Mouse (Mus musculus): ENCODE measurements around the gene Gm13306.
"Not testable (repeated sequence)": the region's sequence is repeated elsewhere in the genome, so short reads cannot be mapped to it uniquely, and the experiment has no call there.

Gene Gm13306

GRCm38 (mm10) chr4:42153136-42153535 is at the start of gene Gm13306:
TSS of gene Gm13306 (plus strand) at chr4:42153436.
- DNase-seq (ENCODE audit: low read depth, low spot score), result not testable (repeated sequence)

GRCm38 (mm10) chr4:42114517-42114916 is 38.7 kb upstream of the Gm13306 start, which contains the start of gene Gm13304:
TSS of gene Gm13304 (plus strand) at chr4:42114817.
- DNase-seq (ENCODE audit: low read depth, low spot score), result not testable (repeated sequence)

DNA sequence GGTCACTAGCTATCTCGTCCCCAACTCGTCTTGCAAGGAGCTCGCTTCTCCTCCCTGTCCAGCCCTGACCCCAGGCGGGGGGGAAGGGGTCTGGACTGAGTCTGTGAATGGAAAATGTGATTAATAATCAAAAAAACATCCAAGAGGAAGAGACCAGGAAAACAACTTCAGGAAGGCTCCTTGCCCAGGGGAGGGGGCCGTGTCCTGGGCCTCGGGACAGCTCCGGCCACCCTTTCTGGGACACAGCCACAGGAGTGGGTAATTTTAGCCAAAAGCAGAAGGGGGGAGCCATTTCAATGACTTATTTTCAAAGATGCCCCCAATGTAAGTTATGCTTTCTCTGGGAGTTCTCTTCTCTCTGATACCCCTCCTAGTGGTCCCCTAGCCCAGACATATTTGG is 15.3 kb downstream of the Gm13306 start, which contains the start of gene Gm13305:
Gm13305 (minus strand) TSS at position 101 of the 400 bp plus-strand sequence.
- DNase-seq (ENCODE audit: low read depth, low spot score), result not testable (repeated sequence)

DNA sequence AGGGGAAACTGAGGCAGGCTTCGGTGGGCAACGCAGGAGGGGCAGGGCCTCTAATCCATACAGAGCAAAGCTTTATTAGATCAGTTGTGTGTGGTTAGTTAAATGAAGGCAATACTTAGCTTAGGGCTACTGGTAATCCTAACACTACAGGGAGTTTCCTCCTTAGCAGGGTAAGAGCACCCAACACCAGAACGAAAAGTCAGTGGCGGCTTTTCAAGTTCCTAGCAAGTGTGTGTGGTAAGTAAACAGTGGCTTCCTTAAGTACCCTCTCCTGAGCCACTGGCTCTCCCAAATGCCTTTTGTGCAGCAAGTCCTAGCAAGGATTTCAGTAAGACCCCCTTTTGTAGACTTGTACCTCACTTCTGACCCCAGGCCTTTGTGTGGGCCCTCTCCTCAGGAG is 25.0 kb downstream of the Gm13306 start:
- not testable (repeated sequence) for DNase-seq (ENCODE audit: low read depth, low spot score)

- DNase-seq (ENCODE audit: low read depth, low spot score), result not testable (repeated sequence)
These were observed 30.3 kb downstream of the Gm13306 start for GRCm38 (mm10) chr4:42183234-42184197.

DNA sequence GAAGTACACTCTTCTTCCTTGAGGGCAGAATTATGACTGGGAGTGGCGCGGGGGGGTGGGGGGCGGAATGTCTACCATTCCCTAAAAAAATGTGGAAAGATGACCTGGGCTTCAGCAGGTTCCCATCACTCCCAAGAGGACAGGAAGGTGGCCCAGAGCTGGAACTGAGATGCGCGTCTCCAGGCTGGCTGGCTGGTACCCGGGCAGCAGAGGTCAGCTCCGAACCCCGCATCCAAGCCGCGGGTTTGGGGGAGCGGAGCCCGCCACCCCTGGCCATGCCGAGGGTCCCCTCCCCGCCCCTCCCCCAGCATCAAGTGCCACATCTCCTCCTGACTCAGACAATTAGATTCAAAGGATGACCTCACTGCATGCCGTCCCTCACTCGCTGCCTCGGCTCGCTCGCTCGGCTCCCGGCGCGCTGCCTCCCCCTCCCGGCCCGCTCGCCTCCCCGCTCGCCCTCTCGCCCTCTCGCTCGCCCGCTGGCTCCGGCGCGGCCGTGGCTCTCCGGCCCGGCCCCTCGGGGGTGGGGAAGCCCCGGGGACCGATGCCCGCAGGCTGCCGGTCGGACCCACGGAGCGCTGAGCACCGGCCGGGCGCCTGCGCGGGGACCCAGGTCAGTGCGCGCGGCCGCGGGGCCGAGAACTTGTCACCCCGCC is 31.2 kb downstream of the Gm13306 start:
- DNase-seq (ENCODE audit: low read depth, low spot score), result not testable (repeated sequence)

DNA sequence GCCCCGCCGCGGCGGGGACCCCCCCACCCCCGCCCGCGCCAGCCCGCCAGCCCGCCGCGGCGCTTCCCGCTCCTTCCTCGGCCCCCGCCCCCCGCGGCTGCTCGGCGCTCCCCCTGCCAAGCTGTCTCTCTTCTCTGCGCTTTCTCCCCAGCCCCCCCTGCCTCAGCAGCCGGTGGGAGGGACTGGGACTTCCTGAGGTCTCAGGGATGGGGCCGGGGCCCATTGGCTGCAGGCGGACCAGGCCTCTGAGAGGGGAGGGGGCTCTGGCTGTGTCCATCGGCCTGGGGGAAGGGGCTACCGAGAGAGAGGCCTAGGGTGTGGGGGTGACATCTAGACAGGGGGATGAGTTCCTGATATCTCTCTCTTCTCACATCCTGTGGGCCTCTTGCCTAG is 31.7 kb downstream of the Gm13306 start:
- DNase-seq (ENCODE audit: low read depth, low spot score), result not testable (repeated sequence)

Measured in skeletal muscle tissue, adult 2 months (tissue).